Mouse (Mus musculus): ENCODE measurements around the gene Tbx15.

DNA sequence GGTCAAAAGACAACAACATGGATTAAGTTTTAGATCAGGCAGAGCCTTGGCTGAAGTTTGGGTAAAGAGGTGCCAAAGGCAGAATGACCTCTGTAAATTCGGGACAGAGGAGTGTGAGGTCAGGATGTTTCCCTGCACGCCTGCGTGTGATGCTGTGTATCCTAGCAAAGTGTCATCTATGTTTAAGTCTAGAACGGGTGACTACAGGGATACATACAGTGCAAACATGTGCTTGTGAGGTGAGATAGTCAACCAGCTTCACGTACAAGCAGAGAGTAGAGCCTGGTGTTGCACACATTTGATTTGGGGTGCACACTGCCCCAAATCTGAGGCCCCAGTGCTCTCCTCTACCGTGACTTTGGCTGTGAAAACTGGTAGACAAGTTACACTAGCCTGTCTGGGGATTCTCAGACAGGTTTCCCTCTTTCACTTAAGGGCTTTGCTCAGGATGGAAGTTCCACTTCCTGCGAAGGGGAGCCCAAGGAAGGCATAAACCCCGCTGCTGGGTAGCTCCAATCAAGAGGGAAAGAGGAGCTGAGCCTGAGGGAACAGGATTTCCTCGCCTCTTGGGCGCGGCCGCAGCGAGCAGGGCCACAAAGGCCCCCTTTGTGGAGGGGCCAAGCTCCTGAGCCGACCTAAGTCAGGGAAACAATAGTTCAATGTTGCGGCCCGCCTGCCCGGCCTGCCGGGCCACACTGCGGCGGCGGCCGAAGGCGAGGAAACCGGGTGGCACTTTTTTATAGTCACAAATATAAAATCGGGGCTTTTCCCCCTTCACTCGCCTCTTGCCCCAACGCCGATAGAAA, 8.0 kb downstream of the Tbx15 start:
- no peak for TF ChIP-seq CTCF (IDR thresholded peaks at IDR 0.05; ENCODE audit: control insufficient read depth, insufficient read depth, insufficient read length)
- TF ChIP-seq CEBPB (IDR thresholded peaks at IDR 0.05; ENCODE audit: low read depth), result no peak
- TF ChIP-seq USF1 (IDR thresholded peaks at IDR 0.05; ENCODE audit: low read depth), result no peak
- TF ChIP-seq MAX (IDR thresholded peaks at IDR 0.05), result no peak
- TF ChIP-seq MYOG (IDR thresholded peaks at IDR 0.05; ENCODE audit: control insufficient read depth, extremely low read depth, insufficient read length), result no peak
